Mouse (Mus musculus) cerebellum, adult 2 months (tissue): ENCODE results near the gene Smox.
"Not testable (repeated sequence)": the region's sequence is repeated elsewhere in the genome, so short reads cannot be mapped to it uniquely, and the experiment has no call there.

Source experiments
- CTCF ChIP-seq: fragments of 200-500 bp; IDR thresholded peaks from 2 replicates; pipeline ENCODE4 v1.5.1; 2011; ENCODE audit warnings: low read depth, mild to moderate bottlenecking, control low read depth, low read length, moderate library complexity, borderline replicate concordance; ENCODE audit not compliant: insufficient read depth
- POLR2A ChIP-seq: fragments of 200-500 bp; IDR thresholded peaks from 2 replicates; pipeline ENCODE4 v1.6.1; 2011; ENCODE audit warnings: low read length, control low read depth, borderline replicate concordance; ENCODE audit not compliant: insufficient read depth

GRCm38 (mm10) chr2:131477105-131477504, 14.2 kb upstream of the Smox start:
- TF ChIP-seq POLR2A, CTCF: not testable (repeated sequence)
